Mouse (Mus musculus) ES-Bruce4 (cell line): ENCODE data around the gene Iqschfp. TPM values are rescaled to one million over a fixed set of nuclear protein-coding genes. Genes with fewer than 3 reads are reported as not detected.

Experiments used
- H3K27ac ChIP-seq: 2 replicates; pipeline ENCODE4 v1.5.1; 2012; ENCODE audit warnings: low read length, inconsistent platforms; ENCODE audit not compliant: insufficient read depth
- H3K27me3 ChIP-seq: 2 replicates; pipeline ENCODE4 v1.6.1; 2012; ENCODE audit warnings: mild to moderate bottlenecking, low read length, inconsistent platforms; ENCODE audit not compliant: control insufficient read depth, poor library complexity, insufficient read depth, severe bottlenecking
- H3K36me3 ChIP-seq: 2 replicates; pipeline ENCODE4 v1.6.1; 2012; ENCODE audit warnings: inconsistent platforms, mild to moderate bottlenecking, low read length, moderate library complexity; ENCODE audit not compliant: control insufficient read depth, poor library complexity, insufficient read depth, severe bottlenecking
- H3K4me1 ChIP-seq: one replicate; pipeline ENCODE4 v1.8.1; 2011; ENCODE audit warnings: low read length; ENCODE audit not compliant: control insufficient read depth, insufficient read depth
- H3K4me3 ChIP-seq: 2 replicates; pipeline ENCODE4 v1.5.1; 2011; ENCODE audit warnings: low read depth, mild to moderate bottlenecking, low read length
- H3K9ac ChIP-seq: 2 replicates; pipeline ENCODE4 v1.6.1; 2012; ENCODE audit warnings: low read depth, mild to moderate bottlenecking, inconsistent platforms; ENCODE audit not compliant: poor library complexity, severe bottlenecking
- H3K9me3 ChIP-seq: replicated peaks from 2 replicates; pipeline ENCODE4 v1.6.1; 2012; ENCODE audit warnings: mild to moderate bottlenecking, low read length, inconsistent platforms; ENCODE audit not compliant: control insufficient read depth, poor library complexity, insufficient read depth, severe bottlenecking
- CTCF ChIP-seq: IDR thresholded peaks from one replicate; pipeline ENCODE4 v1.8.1; 2011; ENCODE audit warnings: low read depth, low read length
- EP300 ChIP-seq: IDR thresholded peaks from 2 replicates; pipeline ENCODE4 v1.6.1; 2011; ENCODE audit warnings: low read depth, low read length; ENCODE audit not compliant: insufficient read depth
- POLR2A ChIP-seq: IDR thresholded peaks from one replicate; pipeline ENCODE4 v1.8.1; 2011; ENCODE audit warnings: low read length; ENCODE audit not compliant: insufficient read depth
- polyA plus RNA-seq: library from polyadenylated mRNA; stranded (reverse); fragments of >200 nt; gene quantifications from 2 replicates; pipeline ENCODE4 v1.2.4, GENCODE M21; 2011; ENCODE audit warnings: low read depth; ENCODE audit not compliant: missing spikeins, insufficient read depth, insufficient read length

The Iqschfp gene
- polyA plus RNA-seq, 1 experiment, result not detected

DNA sequence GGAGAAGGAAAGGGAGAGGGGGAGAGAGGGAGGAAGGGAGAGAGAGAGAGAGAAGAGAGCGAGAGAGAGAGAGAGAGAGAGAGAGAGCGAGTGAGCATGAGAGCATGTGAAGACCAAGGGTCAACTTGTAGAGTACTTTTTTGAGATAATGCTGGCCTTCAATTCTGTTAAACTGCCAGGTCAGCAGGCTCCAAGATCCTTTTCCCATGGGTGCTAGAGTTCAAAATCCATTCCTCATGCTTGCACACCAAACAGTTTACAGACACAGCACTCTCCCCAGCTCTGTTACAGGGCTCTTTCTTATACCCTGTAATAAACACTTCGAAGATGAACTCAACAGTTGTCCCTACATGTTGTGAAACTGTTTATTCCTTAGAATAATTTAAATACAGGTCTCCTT lies 622.7 kb downstream of the Iqschfp start:
- peaks cover 7% of the 10 kb centered on the region for H3K4me1 ChIP-seq
- no peaks in the 10 kb centered on the region for H3K27me3 ChIP-seq
- H3K4me3 ChIP-seq, result no peak overlapping the region
- no peaks in the 10 kb centered on the region for H3K9me3 ChIP-seq
- H3K27ac ChIP-seq, result no peak overlapping the region
- no peak overlapping the region for H3K9ac ChIP-seq
- H3K36me3 ChIP-seq, result 0 out of 2 replicates have a peak, but pooled peaks cover 2% of the 10 kb centered on the region
- TF ChIP-seq EP300 (no peak), CTCF (no peak), POLR2A (no peak)

GRCm38 (mm10) chr3:68516393-68517081 lies 624.5 kb downstream of the Iqschfp start:
- no peak overlapping the region for H3K9ac ChIP-seq
- TF ChIP-seq EP300, result no peak
- no peak for TF ChIP-seq POLR2A
- TF ChIP-seq CTCF, result no peak
- no peak overlapping the region for H3K27ac ChIP-seq
- H3K9me3 ChIP-seq, result no peaks in the 10 kb centered on the region
- no peak overlapping the region for H3K4me3 ChIP-seq
- H3K27me3 ChIP-seq, result no peaks in the 10 kb centered on the region
- H3K4me1 ChIP-seq, result peaks cover 7% of the 10 kb centered on the region
- H3K36me3 ChIP-seq, result 0 out of 2 replicates have a peak, but pooled peaks cover 2% of the 10 kb centered on the region

DNA sequence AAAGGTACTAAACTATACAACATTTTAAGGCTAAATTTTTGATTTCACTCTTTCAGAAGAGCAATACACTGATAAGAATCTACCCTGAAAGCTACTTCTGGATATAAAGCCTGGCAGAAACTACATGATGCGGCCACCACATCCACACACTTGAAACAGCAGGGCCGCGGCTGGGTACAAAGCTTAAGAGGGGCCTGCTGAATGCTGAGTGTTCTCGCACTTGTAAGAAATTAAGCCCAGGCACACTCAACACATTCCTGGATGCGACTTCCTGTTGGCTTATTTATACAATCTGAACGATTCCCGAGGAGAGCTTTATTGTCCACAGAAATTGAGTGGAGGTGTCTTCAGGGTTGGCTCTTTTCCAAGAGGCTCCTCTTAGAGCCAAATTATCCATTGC lies 625.2 kb downstream of the Iqschfp start:
- Histone ChIP-seq H3K9ac (no peak overlapping the region), H3K27ac (no peak overlapping the region), H3K27me3 (no peaks in the 10 kb centered on the region), H3K36me3 (0 out of 2 replicates have a peak, but pooled peaks cover 2% of the 10 kb centered on the region), H3K9me3 (no peaks in the 10 kb centered on the region), H3K4me3 (no peak overlapping the region), H3K4me1 (peaks cover 7% of the 10 kb centered on the region)
- no peak for TF ChIP-seq EP300
- TF ChIP-seq CTCF, result no peak
- no peak for TF ChIP-seq POLR2A

DNA sequence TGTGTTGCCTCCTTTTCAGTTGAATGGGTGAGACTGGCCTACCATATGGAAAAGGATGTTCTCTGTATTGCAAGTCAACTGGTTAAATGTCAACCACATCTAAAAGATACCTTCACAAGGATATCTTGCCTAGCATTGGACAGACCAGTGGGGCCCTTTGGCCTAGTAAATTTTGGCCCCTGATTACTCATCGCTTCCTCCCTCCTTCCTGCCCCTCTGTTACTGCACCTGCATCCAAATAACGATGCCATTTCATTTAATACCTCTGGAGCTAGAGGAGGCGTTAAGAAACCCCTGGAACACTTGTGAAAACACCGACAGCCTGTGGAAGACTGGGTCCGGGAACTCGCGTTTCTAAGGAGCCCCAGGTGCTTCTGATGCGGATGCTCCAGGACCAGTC lies 626.0 kb downstream of the Iqschfp start:
- Histone ChIP-seq H3K4me3 (no peak overlapping the region), H3K9me3 (no peaks in the 10 kb centered on the region), H3K27me3 (no peaks in the 10 kb centered on the region), H3K4me1 (peaks cover 6% of the 10 kb centered on the region), H3K27ac (no peak overlapping the region), H3K9ac (no peak overlapping the region), H3K36me3 (0 out of 2 replicates have a peak, but pooled peaks cover 2% of the 10 kb centered on the region)
- TF ChIP-seq EP300, result no peak
- TF ChIP-seq POLR2A, result no peak
- no peak for TF ChIP-seq CTCF

- TF ChIP-seq POLR2A, result no peak
- no peak for TF ChIP-seq EP300
- TF ChIP-seq CTCF, result no peak
Observed at GRCm38 (mm10) chr3:68518586-68518985, 626.6 kb downstream of the Iqschfp start.

GRCm38 (mm10) chr3:68525361-68525878 lies 633.4 kb downstream of the Iqschfp start:
- no peak for TF ChIP-seq CTCF
- no peak for TF ChIP-seq POLR2A
- no peak for TF ChIP-seq EP300
- no peaks in the 10 kb centered on the region for H3K36me3 ChIP-seq
- H3K27ac ChIP-seq, result no peak overlapping the region; the same call in 1 of the 2 replicates
- peak overlapping the region; percentile 32 for H3K9ac ChIP-seq
- H3K4me3 ChIP-seq, result peak overlapping the region; percentile 20
- no peaks in the 10 kb centered on the region for H3K4me1 ChIP-seq
- no peaks in the 10 kb centered on the region for H3K27me3 ChIP-seq
- H3K9me3 ChIP-seq, result no peaks in the 10 kb centered on the region

More at GRCm38 (mm10) chr3:68518586-68518985, 626.6 kb downstream of the Iqschfp start:
- H3K27me3 ChIP-seq, result no peaks in the 10 kb centered on the region
- H3K4me1 ChIP-seq, result peaks cover 3% of the 10 kb centered on the region
- H3K36me3 ChIP-seq, result 0 out of 2 replicates have a peak, but pooled peaks cover 2% of the 10 kb centered on the region
- H3K9ac ChIP-seq, result no peak overlapping the region
- no peak overlapping the region for H3K27ac ChIP-seq
- H3K4me3 ChIP-seq, result no peak overlapping the region
- H3K9me3 ChIP-seq, result no peaks in the 10 kb centered on the region
